Mouse (Mus musculus) urinary bladder, postnatal 25 days (tissue): ENCODE data around the gene Ppp1r14b.
"Not testable (repeated sequence)": the region's sequence is repeated elsewhere in the genome, so short reads cannot be mapped to it uniquely, and the experiment has no call there.

Experiments
- DNase-seq: peaks from one replicate; pipeline ENCODE4 v3.0.0; 2022; ENCODE audit warnings: low spot score

The Ppp1r14b gene

GRCm38 (mm10) chr19:6975537-6976521, 1.1 kb downstream of the Ppp1r14b start, which contains the start of gene Plcb3:
TSS of gene Plcb3 (minus strand) at chr19:6976470.
- DNase-seq, result peak; percentile 50

GRCm38 (mm10) chr19:6977759-6978638, 3.2 kb downstream of the Ppp1r14b start:
- no peak for DNase-seq

GRCm38 (mm10) chr19:6978639-6978974, 3.8 kb downstream of the Ppp1r14b start:
- no peak for DNase-seq

- no peak for DNase-seq
Measured at GRCm38 (mm10) chr19:6979001-6979479, 4.3 kb downstream of the Ppp1r14b start.

GRCm38 (mm10) chr19:6979486-6980380, 5.0 kb downstream of the Ppp1r14b start:
- peak; percentile 99 for DNase-seq

- DNase-seq, result peak; percentile 98
Measured at GRCm38 (mm10) chr19:6980381-6981093, 5.8 kb downstream of the Ppp1r14b start, which contains the start of gene Fkbp2. TSS of gene Fkbp2 (minus strand) at chr19:6980501.

- no peak for DNase-seq
Measured at GRCm38 (mm10) chr19:6981465-6981864, 6.7 kb downstream of the Ppp1r14b start.

GRCm38 (mm10) chr19:6983621-6984020, 8.9 kb downstream of the Ppp1r14b start:
- no peak for DNase-seq

GRCm38 (mm10) chr19:6985300-6985699, 10.5 kb downstream of the Ppp1r14b start:
- DNase-seq, result no peak

GRCm38 (mm10) chr19:6985951-6986708, 11.4 kb downstream of the Ppp1r14b start:
- no peak for DNase-seq

GRCm38 (mm10) chr19:6987061-6987903, 12.5 kb downstream of the Ppp1r14b start, which contains the start of gene Vegfb:
TSS of gene Vegfb (minus strand) at chr19:6987651.
- peak; percentile 62 for DNase-seq

GRCm38 (mm10) chr19:6987904-6988285, 13.1 kb downstream of the Ppp1r14b start:
- DNase-seq, result no peak

- DNase-seq, result no peak
Measured at GRCm38 (mm10) chr19:6989251-6989650, 14.5 kb downstream of the Ppp1r14b start.

GRCm38 (mm10) chr19:6990712-6991111, 15.9 kb downstream of the Ppp1r14b start:
- DNase-seq, result no peak

GRCm38 (mm10) chr19:6991166-6991565, 16.4 kb downstream of the Ppp1r14b start:
- not testable (repeated sequence) for DNase-seq

GRCm38 (mm10) chr19:6992011-6992858, 17.5 kb downstream of the Ppp1r14b start, which contains the start of gene Dnajc4:
TSS of gene Dnajc4 (minus strand) at chr19:6992572.
- DNase-seq, result peak; percentile 91

GRCm38 (mm10) chr19:6993011-6993770, 18.4 kb downstream of the Ppp1r14b start:
- DNase-seq, result no peak
